Mouse (Mus musculus) liver, embryonic 14.5 days (tissue): Measurements from ENCODE around the gene Rnaseh2c. TPM values are rescaled to one million over a fixed set of nuclear protein-coding genes. Genes with fewer than 3 reads are reported as not detected.
A peak's percentile ranks its signal among the peaks of the same experiment; 100 is the strongest.

Experiments used
- ATAC-seq: fragments of 200-750 bp; cut with Nextera tagmentation; 2 replicates; pipeline ENCODE4 v1.8.0; 2017; ENCODE audit warnings: moderate number of reproducible peaks, mild to moderate bottlenecking, moderate library complexity; ENCODE audit not compliant: insufficient read depth
- DNase-seq, 3 experiments: peaks; one replicate each; pipeline ENCODE4 v3.0.0-alpha.2; 2012 to 2013; ENCODE audit warnings: low read depth in 3 of 3, low spot score in 3 of 3
- H3K27ac ChIP-seq: fragments of 300-500 bp; sonication (generic); 2 replicates; pipeline ENCODE4 v1.5.1; 2014; ENCODE audit warnings: moderate library complexity, mild to moderate bottlenecking, control low read depth, inconsistent platforms
- H3K27me3 ChIP-seq: fragments of 300-500 bp; sonication (generic); 2 replicates; pipeline ENCODE4 v1.6.1; 2014; ENCODE audit warnings: mild to moderate bottlenecking, low read length, moderate library complexity; ENCODE audit not compliant: control insufficient read depth, insufficient read depth
- H3K36me3 ChIP-seq: fragments of 300-500 bp; sonication (generic); replicated peaks from 2 replicates; pipeline ENCODE4 v1.6.1; 2014; ENCODE audit warnings: low read depth; ENCODE audit not compliant: control insufficient read depth, insufficient read depth
- H3K4me1 ChIP-seq, 2 experiments: fragments of 200-500 bp in 1 of 2; fragments of 300-500 bp in 1 of 2; sonication (generic) in 1 of 2; replicated peaks; 2 replicates each; pipeline ENCODE4 v1.6.1; 2012 to 2014; ENCODE audit warnings: antibody characterized with exemption in 1 of 2, inconsistent platforms in 1 of 2, low read length in 1 of 2; ENCODE audit not compliant: control insufficient read depth in 2 of 2, insufficient read depth in 2 of 2
- H3K4me2 ChIP-seq: fragments of 300-500 bp; sonication (generic); 2 replicates; pipeline ENCODE4 v1.6.1; 2014; ENCODE audit warnings: low read depth, mild to moderate bottlenecking, control low read depth, moderate library complexity
- H3K4me3 ChIP-seq, 2 experiments: fragments of 200-500 bp in 1 of 2; fragments of 300-500 bp in 1 of 2; sonication (generic) in 1 of 2; 2 replicates each; pipeline ENCODE4 v1.5.1; 2012 to 2014; ENCODE audit warnings: low read depth in 2 of 2, low read length in 2 of 2, mild to moderate bottlenecking in 2 of 2, control low read depth in 1 of 2, inconsistent platforms in 1 of 2, moderate library complexity in 1 of 2; ENCODE audit not compliant: insufficient read depth in 1 of 2
- H3K9ac ChIP-seq: fragments of 300-500 bp; sonication (generic); replicated peaks from 2 replicates; pipeline ENCODE4 v1.6.1; 2014; ENCODE audit warnings: mild to moderate bottlenecking, control low read depth, moderate library complexity
- H3K9me3 ChIP-seq: fragments of 300-500 bp; sonication (generic); 2 replicates; pipeline ENCODE4 v1.6.1; 2016; ENCODE audit warnings: low read length, mixed read lengths; ENCODE audit not compliant: control insufficient read depth
- CTCF ChIP-seq: IDR thresholded peaks from 2 replicates; pipeline ENCODE4 v1.5.1; 2016; ENCODE audit warnings: antibody characterized with exemption, low read depth, control low read depth
- EP300 ChIP-seq: IDR thresholded peaks from 2 replicates; pipeline ENCODE4 v1.6.1; 2016; ENCODE audit warnings: antibody characterized with exemption, low read depth
- WGBS: fragments of 180-500 bp; shearing (Covaris S2); extraction: QIAGEN DNeasy Blood & Tissue Kit; methylation state at CpG from one replicate; pipeline ENCODE4 v1.1.7; 2014; ENCODE audit not compliant: insufficient replicate concordance; 5-methylcytosine and 5-hydroxymethylcytosine counted together
- polyA plus RNA-seq, 2 experiments: library from polyadenylated mRNA; depleted of rRNA in 1 of 2; stranded (reverse) in 1 of 2; unstranded in 1 of 2; fragments of >200 nt; fragmentation: Nextera tagmentation in 1 of 2; extraction: Ambion mirVana in 1 of 2; gene quantifications; 2 replicates each; pipeline versions ENCODE4 v1.2.1 to v1.2.3; 2012 to 2014

Rnaseh2c gene
- polyA plus RNA-seq, 2 experiments: 87.7 to 129 TPM

DNA sequence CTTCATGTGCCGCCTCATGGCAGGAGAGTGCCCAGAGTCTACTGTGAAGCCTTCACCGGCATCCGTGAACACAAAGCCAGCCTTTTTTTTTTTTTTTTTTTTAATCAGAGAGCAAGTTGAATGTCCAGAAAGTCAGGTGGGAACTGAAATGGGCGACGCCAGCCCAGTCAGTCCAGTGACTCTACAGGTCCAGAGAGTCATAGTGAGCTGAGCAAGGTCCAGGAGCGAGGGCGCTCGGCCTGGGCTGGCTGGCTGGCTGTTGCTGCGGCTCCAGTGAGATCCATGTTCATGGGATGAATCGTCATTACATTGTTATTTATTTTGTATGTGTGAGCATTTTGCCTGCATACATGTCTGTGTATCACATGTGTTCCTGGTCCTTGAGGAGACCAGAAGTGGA, 38.9 kb upstream of the Rnaseh2c start:
- Histone ChIP-seq H3K36me3 (no peaks in the 10 kb centered on the region), H3K4me2 (no peak overlapping the region), H3K4me1 (peaks cover 3 to 4% of the 10 kb centered on the region in 2 experiments), H3K9me3 (no peaks in the 10 kb centered on the region), H3K27me3 (peaks cover 53% of the 10 kb centered on the region), H3K27ac (no peak overlapping the region), H3K4me3 (no peak overlapping the region), H3K9ac (no peak overlapping the region)
- ATAC-seq (no peak), DNase-seq (no peak)
- no peak for TF ChIP-seq EP300
- TF ChIP-seq CTCF: no peak
- WGBS: 81% methylated on average over 10 of the region's 10 CpGs

DNA sequence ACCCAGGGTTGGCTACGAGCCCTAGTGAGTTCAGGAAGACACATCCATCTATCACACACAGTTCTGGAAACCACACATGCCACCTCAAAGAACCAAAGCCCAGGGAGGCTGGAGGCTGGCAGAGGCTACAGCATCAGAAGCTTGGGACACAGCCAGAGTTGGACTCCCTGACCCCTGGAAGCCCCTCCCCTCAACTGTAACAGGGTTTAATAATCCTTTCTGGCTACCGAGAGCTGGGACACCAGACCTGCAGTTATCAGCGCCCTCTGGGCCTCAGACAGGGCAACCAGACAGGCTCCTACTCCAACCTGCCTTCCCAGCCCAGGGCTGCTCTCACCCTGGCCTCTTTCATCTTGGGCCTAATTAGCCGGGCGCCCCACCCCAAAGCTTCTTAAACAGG, 35.4 kb upstream of the Rnaseh2c start:
- Histone ChIP-seq H3K9me3 (no peaks in the 10 kb centered on the region), H3K36me3 (no peaks in the 10 kb centered on the region), H3K27ac (no peak overlapping the region), H3K4me1 (peaks cover 3 to 8% of the 10 kb centered on the region in 2 experiments), H3K4me3 (no peak overlapping the region), H3K4me2 (no peak overlapping the region), H3K9ac (no peak overlapping the region), H3K27me3 (peaks cover 17% of the 10 kb centered on the region)
- ATAC-seq (no peak), DNase-seq (no peak)
- TF ChIP-seq EP300: no peak
- TF ChIP-seq CTCF: no peak
- 54% methylated on average over 5 of the region's 5 CpGs for whole genome bisulfite sequencing

DNA sequence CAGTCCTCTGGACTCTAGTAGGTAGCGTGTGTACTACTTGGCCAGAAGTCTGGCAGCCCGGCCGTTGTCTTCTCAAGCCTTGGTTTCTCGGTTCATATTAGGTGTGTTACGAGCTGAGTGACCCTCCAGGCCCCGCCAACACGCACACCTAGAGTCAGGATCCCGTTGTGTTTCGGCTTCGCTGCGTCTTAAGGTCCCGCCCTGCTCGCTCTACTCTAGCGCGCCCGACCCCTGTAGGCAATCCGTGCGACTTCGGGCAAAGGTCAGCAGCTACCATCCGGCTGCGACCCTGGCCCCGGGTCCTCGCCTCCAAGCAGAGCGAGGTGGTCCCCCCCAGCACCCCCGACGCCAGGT, 34.5 kb upstream of the Rnaseh2c start:
- Histone ChIP-seq H3K4me1 (peaks cover 3 to 8% of the 10 kb centered on the region in 2 experiments), H3K27ac (peak overlapping the region; percentile 79; the same call in 1 of the 2 replicates), H3K9ac (peak overlapping the region; percentile 85), H3K36me3 (no peaks in the 10 kb centered on the region), H3K27me3 (peaks cover 9% of the 10 kb centered on the region), H3K4me2 (peak overlapping the region; percentile 93), H3K9me3 (no peaks in the 10 kb centered on the region), H3K4me3 (peak overlapping the region; percentile 67 to 83)
- WGBS: 3% methylated on average over 26 of the region's 26 CpGs
- ATAC-seq: peak; percentile 43
- TF ChIP-seq CTCF (no peak), EP300 (no peak)
- no peak for DNase-seq

DNA sequence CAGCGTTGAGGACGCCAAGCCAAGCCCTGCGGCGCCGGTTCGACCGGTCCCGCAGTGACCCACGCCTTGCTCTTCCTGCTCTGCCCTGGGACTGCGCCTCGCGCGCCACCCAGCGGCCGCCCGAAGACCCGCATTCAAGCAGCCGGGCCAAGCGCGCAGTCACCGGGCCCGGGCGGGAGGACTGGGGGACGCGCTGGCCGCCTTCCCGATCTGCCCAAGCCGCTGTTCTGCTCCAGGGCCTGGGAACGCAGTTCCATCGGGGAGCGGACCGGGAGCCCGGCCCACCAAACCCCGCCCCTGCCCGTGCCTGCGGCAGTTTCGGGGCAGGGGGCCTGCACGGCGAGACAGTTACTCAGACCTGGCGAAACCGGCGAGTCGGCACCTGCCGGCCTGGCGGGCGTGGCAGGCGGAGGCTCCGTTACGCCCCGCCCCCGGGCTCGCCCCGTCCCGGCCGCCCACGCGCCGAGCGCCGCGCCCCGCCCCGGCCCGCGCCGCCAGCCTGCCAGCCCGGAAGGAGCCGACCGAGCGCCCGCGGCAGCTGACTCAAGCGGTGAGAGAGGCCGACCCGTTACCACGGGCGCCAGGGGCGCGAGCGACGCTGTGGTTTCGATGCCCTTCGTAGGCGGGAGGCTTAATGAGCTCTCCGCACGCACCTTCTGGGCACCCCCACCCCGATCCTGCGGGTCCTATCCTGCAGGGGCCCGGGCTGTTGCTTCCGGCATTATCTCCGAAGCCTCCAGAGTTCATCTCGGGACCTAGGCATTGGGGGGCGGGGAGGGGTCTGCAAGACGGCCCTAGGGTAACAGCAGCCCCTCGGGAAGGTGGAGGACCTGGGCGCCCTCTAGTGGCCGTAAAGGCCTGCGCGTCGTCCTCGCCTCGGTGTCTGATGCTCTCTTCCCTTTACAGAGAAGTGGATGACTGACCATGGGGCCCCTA, 33.9 kb upstream of the Rnaseh2c start, which contains the start of gene Ap5b1:
Gene Ap5b1, plus strand, starts transcription at position 492 of the 936 bp plus-strand sequence.
- H3K27me3 ChIP-seq: peaks cover 2% of the 10 kb centered on the region
- ATAC-seq (peak; percentile 87), DNase-seq (peak; percentile 66 to 75 (median 71))
- peaks cover 3 to 8% of the 10 kb centered on the region in 2 experiments for H3K4me1 ChIP-seq
- H3K4me3 ChIP-seq: peak within 1 kb of the TSS; percentile 67 to 83
- peak within 1 kb of the TSS; percentile 85 for H3K9ac ChIP-seq
- under 1% methylated on average over 85 of the region's 102 CpGs for WGBS
- H3K9me3 ChIP-seq: no peaks in the 10 kb centered on the region
- H3K36me3 ChIP-seq: no peaks in the 10 kb centered on the region
- peak within 1 kb of the TSS; percentile 79 for H3K27ac ChIP-seq
- peak within 1 kb of the TSS; percentile 93 for H3K4me2 ChIP-seq
- no peak for TF ChIP-seq EP300
- TF ChIP-seq CTCF: peak; percentile 98

DNA sequence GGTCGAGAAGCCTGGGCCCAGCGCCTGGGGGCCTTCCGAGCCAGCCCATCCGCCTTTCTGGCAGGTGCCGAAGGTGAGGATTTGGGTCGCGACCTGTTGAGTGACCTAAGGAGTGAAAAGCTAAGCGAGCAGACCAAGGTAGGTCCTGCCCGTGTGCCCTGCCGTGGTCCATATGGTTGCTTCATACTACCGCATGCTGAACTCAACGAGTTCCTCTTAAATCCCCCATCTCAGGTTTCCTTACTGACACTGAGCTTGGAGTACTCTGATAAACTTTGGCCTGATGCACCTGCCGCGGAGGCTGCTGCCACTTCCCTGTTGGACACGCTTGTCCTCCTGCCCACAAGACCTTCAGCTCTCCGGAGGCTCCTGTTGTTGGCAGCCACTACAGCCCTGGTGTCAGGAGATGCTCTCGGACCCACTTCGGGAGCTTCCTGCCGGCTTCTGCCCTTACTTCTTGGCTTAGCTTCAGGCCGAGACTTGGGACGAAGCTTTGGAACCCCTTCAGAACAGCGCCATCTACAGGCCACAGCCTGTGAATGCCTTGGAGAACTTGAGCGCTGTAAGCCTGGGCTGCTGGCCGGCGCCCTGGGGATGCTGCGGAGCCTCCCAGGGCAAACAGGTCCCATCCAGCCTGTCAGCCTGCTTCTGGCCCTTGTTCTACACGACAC, 33.1 kb upstream of the Rnaseh2c start:
- TF ChIP-seq EP300 (no peak), CTCF (peak; percentile 99)
- Histone ChIP-seq H3K4me2 (peak overlapping the region; percentile 93), H3K27ac (peak overlapping the region; percentile 79), H3K36me3 (no peaks in the 10 kb centered on the region), H3K4me3 (peak overlapping the region; percentile 67 to 83), H3K9ac (peak overlapping the region; percentile 85), H3K27me3 (no peaks in the 10 kb centered on the region; the same call in 1 of the 2 replicates), H3K9me3 (no peaks in the 10 kb centered on the region), H3K4me1 (peaks cover 3 to 8% of the 10 kb centered on the region in 2 experiments)
- WGBS: 5% methylated on average over 27 of the region's 27 CpGs
- DNase-seq (peak; percentile 78 to 86 (median 81)), ATAC-seq (peak; percentile 26)
